Mouse (Mus musculus): ENCODE data around the gene 6030468B19Rik.

DNA sequence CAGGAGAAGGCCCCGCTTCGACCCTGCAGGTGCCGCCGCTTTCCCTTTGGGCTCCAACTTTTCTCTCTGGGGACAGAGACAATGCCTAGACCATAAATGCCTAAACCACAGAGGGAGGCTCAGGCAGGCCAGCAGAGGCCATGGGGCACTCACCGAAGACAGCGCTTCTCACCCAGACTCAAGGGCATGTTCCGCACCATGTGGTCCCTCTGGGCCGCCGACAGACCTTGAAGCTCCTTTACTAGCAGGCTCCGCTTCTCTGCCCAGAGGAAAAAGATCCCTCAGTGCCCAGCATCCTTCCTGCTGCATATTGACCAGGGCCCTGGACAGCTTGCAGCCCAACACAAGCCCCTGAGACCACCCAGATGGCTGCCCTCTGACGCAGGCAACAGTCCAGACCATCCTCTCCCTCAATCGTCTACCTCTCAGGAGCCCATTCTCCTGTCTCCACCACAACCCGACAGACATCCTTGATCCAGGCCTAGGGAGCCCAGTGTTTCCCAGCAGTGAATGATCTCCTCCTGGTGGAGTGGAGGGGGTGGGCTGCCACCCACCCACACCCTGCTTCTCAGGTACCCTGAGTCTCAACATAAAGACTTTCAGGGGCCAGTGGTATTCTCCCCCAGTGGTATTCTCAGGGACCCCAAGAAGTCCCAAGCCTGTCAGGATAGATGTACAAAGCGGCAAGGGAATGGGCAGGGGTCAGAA is 21.2 kb upstream of the 6030468B19Rik start:
- TF ChIP-seq CTCF (IDR thresholded peaks at IDR 0.05; ENCODE audit: borderline replicate concordance, extremely low read depth, insufficient read depth, insufficient read length) (no peak), POLR2A (IDR thresholded peaks at IDR 0.05; ENCODE audit: borderline replicate concordance, extremely low read depth, insufficient read depth, insufficient read length, poor library complexity, severe bottlenecking) (no peak)

Measured in brain, embryonic 14.5 days (tissue).